Mouse (Mus musculus) C2C12 (cell line): ENCODE data around the gene Atat1.

Experiments
- CEBPB ChIP-seq: IDR thresholded peaks from one replicate; pipeline ENCODE4 v1.6.1; 2011; ENCODE audit warnings: low read depth, mild to moderate bottlenecking, control low read depth, moderate library complexity
- CTCF ChIP-seq: IDR thresholded peaks from one replicate; pipeline ENCODE4 v1.5.1; 2011; ENCODE audit not compliant: control insufficient read depth, insufficient read depth, insufficient read length
- FOSL1 ChIP-seq: IDR thresholded peaks from one replicate; pipeline ENCODE4 v1.8.0; 2011; ENCODE audit warnings: mild to moderate bottlenecking, low read length; ENCODE audit not compliant: poor library complexity, insufficient read depth, severe bottlenecking
- MAX ChIP-seq: IDR thresholded peaks from one replicate; pipeline ENCODE4 v1.6.1; 2011; ENCODE audit warnings: mild to moderate bottlenecking, control low read depth
- MYOD1 ChIP-seq: IDR thresholded peaks from one replicate; pipeline ENCODE4 v1.6.1; 2011; ENCODE audit warnings: low read depth; ENCODE audit not compliant: control insufficient read depth, insufficient read length
- MYOG ChIP-seq: IDR thresholded peaks from one replicate; pipeline ENCODE4 v1.6.1; 2011; ENCODE audit not compliant: control insufficient read depth, insufficient read length; ENCODE audit errors: extremely low read depth
- USF1 ChIP-seq: IDR thresholded peaks from one replicate; pipeline ENCODE4 v1.6.1; 2011; ENCODE audit warnings: low read depth, mild to moderate bottlenecking, control low read depth, moderate library complexity

- TF ChIP-seq MAX (no peak), CTCF (no peak), MYOD1 (no peak), CEBPB (no peak), USF1 (no peak), MYOG (no peak), FOSL1 (no peak)
Measured at GRCm38 (mm10) chr17:35903343-35903991, 6.4 kb downstream of the Atat1 start.
